Mouse (Mus musculus) heart, postnatal 0 days (tissue): ENCODE results near the gene Wdr83os. TPM values are rescaled to one million over a fixed set of nuclear protein-coding genes. Genes with fewer than 3 reads are reported as not detected.
A peak's percentile ranks its signal among the peaks of the same experiment; 100 is the strongest.

Experiments
- ATAC-seq: fragments of 200-750 bp; cut with Nextera tagmentation; 2 replicates; pipeline ENCODE4 v1.8.0; 2017; ENCODE audit warnings: low read depth, moderate number of reproducible peaks, moderate library complexity; ENCODE audit not compliant: insufficient read depth
- DNase-seq: peaks from one replicate; pipeline ENCODE4 v3.0.0-alpha.2; 2016; ENCODE audit warnings: low spot score
- H3K27ac ChIP-seq: fragments of 300-500 bp; sonication (generic); 2 replicates; pipeline ENCODE4 v1.5.1; 2014; ENCODE audit warnings: low read depth, mild to moderate bottlenecking
- H3K27me3 ChIP-seq: fragments of 300-500 bp; sonication (generic); 2 replicates; pipeline ENCODE4 v1.6.1; 2014; ENCODE audit warnings: low read length, mixed read lengths; ENCODE audit not compliant: control insufficient read depth, insufficient read depth
- H3K36me3 ChIP-seq: fragments of 300-500 bp; sonication (generic); replicated peaks from 2 replicates; pipeline ENCODE4 v1.6.1; 2014; ENCODE audit warnings: low read length, mixed read lengths; ENCODE audit not compliant: control insufficient read depth, insufficient read depth
- H3K4me1 ChIP-seq: fragments of 300-500 bp; sonication (generic); 2 replicates; pipeline ENCODE4 v1.6.1; 2014; ENCODE audit warnings: antibody characterized with exemption; ENCODE audit not compliant: control insufficient read depth, insufficient read depth
- H3K4me2 ChIP-seq: fragments of 300-500 bp; sonication (generic); 2 replicates; pipeline ENCODE4 v1.6.1; 2014; ENCODE audit warnings: low read depth, mild to moderate bottlenecking, low read length, moderate library complexity
- H3K4me3 ChIP-seq: fragments of 300-500 bp; sonication (generic); 2 replicates; pipeline ENCODE4 v1.5.1; 2014; ENCODE audit warnings: low read depth, low read length
- H3K9ac ChIP-seq: fragments of 300-500 bp; sonication (generic); replicated peaks from 2 replicates; pipeline ENCODE4 v1.6.1; 2014; ENCODE audit warnings: low read depth, low read length, mixed read lengths
- H3K9me3 ChIP-seq: fragments of 300-500 bp; sonication (generic); replicated peaks from 2 replicates; pipeline ENCODE4 v1.6.1; 2016; ENCODE audit warnings: low read length; ENCODE audit not compliant: control insufficient read depth
- CTCF ChIP-seq: IDR thresholded peaks from 2 replicates; pipeline ENCODE4 v1.5.1; 2016; ENCODE audit warnings: antibody characterized with exemption, control low read depth, low read depth
- EP300 ChIP-seq: IDR thresholded peaks from 2 replicates; pipeline ENCODE4 v1.6.1; 2016; ENCODE audit warnings: antibody characterized with exemption, low read depth
- WGBS: fragments of 180-500 bp; shearing (Covaris S2); extraction: QIAGEN DNeasy Blood & Tissue Kit; methylation state at CpG from one replicate; pipeline ENCODE4 v1.1.7; 2014; 5-methylcytosine and 5-hydroxymethylcytosine counted together
- polyA plus RNA-seq: library from polyadenylated mRNA; unstranded; fragments of >200 nt; fragmentation: Nextera tagmentation; extraction: Ambion mirVana; gene quantifications from 2 replicates; pipeline ENCODE4 v1.2.1, GENCODE M21; 2015
- total RNA-seq: library from RNA; depleted of rRNA; stranded (reverse); fragments of >200 nt; gene quantifications from 2 replicates; pipeline ENCODE4 v1.2.3, GENCODE M21; 2014; ENCODE audit warnings: low replicate concordance

The Wdr83os gene
- total and polyA plus RNA-seq, 2 experiments from 2014 or later = 99.8 to 101 TPM

GRCm38 (mm10) chr8:85035728-85036310 lies 44.7 kb upstream of the Wdr83os start:
- peaks cover 26% of the 10 kb centered on the region for H3K36me3 ChIP-seq
- no peaks in the 10 kb centered on the region for H3K9me3 ChIP-seq
- ATAC-seq = peak; percentile 9; the same call in 1 of the 2 replicates
- H3K27ac ChIP-seq = peak overlapping the region; percentile 96
- 2% methylated on average over 15 of the region's 15 CpGs for WGBS
- no peak for TF ChIP-seq EP300
- TF ChIP-seq CTCF = no peak
- H3K4me2 ChIP-seq = peak overlapping the region; percentile 97
- no peaks in the 10 kb centered on the region for H3K27me3 ChIP-seq
- H3K9ac ChIP-seq = peak overlapping the region; percentile 94
- H3K4me3 ChIP-seq = peak overlapping the region; percentile 76
- peaks cover 14% of the 10 kb centered on the region for H3K4me1 ChIP-seq
- peak; percentile 40 for DNase-seq

- ATAC-seq (peak; percentile 15; the same call in 1 of the 2 replicates), DNase-seq (no peak)
- WGBS = under 1% methylated on average over 9 of the region's 9 CpGs
- TF ChIP-seq CTCF = no peak
- no peak for TF ChIP-seq EP300
- H3K4me3 ChIP-seq = peak overlapping the region; percentile 76
- H3K27ac ChIP-seq = peak overlapping the region; percentile 96
- H3K4me1 ChIP-seq = peaks cover 14% of the 10 kb centered on the region
- peak overlapping the region; percentile 94 for H3K9ac ChIP-seq
- H3K4me2 ChIP-seq = peak overlapping the region; percentile 97
- peaks cover 27% of the 10 kb centered on the region for H3K36me3 ChIP-seq
- no peaks in the 10 kb centered on the region for H3K27me3 ChIP-seq
- H3K9me3 ChIP-seq = no peaks in the 10 kb centered on the region
Measured at GRCm38 (mm10) chr8:85036381-85036717, 44.2 kb upstream of the Wdr83os start.

GRCm38 (mm10) chr8:85036718-85037365 lies 43.7 kb upstream of the Wdr83os start, which contains the start of gene Tnpo2:
TSS of gene Tnpo2 (plus strand) at chr8:85036915.
- DNase-seq = peak; percentile 98
- peak within 1 kb of the TSS; percentile 76 for H3K4me3 ChIP-seq
- H3K9me3 ChIP-seq = no peaks in the 10 kb centered on the region
- no peaks in the 10 kb centered on the region for H3K27me3 ChIP-seq
- H3K4me1 ChIP-seq = peaks cover 14% of the 10 kb centered on the region
- peaks cover 27% of the 10 kb centered on the region for H3K36me3 ChIP-seq
- peak within 1 kb of the TSS; percentile 96 for H3K27ac ChIP-seq
- H3K4me2 ChIP-seq = peak within 1 kb of the TSS; percentile 97
- ATAC-seq = peak; percentile 95
- peak within 1 kb of the TSS; percentile 94 for H3K9ac ChIP-seq
- WGBS = under 1% methylated on average over 59 of the region's 59 CpGs
- no peak for TF ChIP-seq CTCF
- TF ChIP-seq EP300 = no peak

- Histone ChIP-seq H3K36me3 (peaks cover 24% of the 10 kb centered on the region), H3K27ac (peak overlapping the region; percentile 96), H3K4me2 (peak overlapping the region; percentile 97), H3K27me3 (no peaks in the 10 kb centered on the region), H3K9ac (peak overlapping the region; percentile 94), H3K4me3 (peak overlapping the region; percentile 76), H3K4me1 (peaks cover 14% of the 10 kb centered on the region), H3K9me3 (no peaks in the 10 kb centered on the region)
- TF ChIP-seq EP300 = no peak
- 1% methylated on average over 14 of the region's 14 CpGs for WGBS
- ATAC-seq (peak; percentile 28), DNase-seq (peak; percentile 55)
Measured at GRCm38 (mm10) chr8:85037366-85037680, 43.2 kb upstream of the Wdr83os start.

GRCm38 (mm10) chr8:85037681-85038531 lies 42.6 kb upstream of the Wdr83os start:
- no peak for TF ChIP-seq EP300
- Histone ChIP-seq H3K4me3 (peak overlapping the region; percentile 76), H3K4me2 (peak overlapping the region; percentile 97), H3K4me1 (peaks cover 14% of the 10 kb centered on the region), H3K36me3 (peaks cover 21% of the 10 kb centered on the region), H3K9ac (peak overlapping the region; percentile 94), H3K27me3 (no peaks in the 10 kb centered on the region), H3K27ac (peak overlapping the region; percentile 96), H3K9me3 (no peaks in the 10 kb centered on the region)
- WGBS = under 1% methylated on average over 54 of the region's 57 CpGs
- ATAC-seq (0 out of 2 replicates have a peak, but pooled peaks have one; percentile 2), DNase-seq (no peak)
